In the genomic region with DNA sequence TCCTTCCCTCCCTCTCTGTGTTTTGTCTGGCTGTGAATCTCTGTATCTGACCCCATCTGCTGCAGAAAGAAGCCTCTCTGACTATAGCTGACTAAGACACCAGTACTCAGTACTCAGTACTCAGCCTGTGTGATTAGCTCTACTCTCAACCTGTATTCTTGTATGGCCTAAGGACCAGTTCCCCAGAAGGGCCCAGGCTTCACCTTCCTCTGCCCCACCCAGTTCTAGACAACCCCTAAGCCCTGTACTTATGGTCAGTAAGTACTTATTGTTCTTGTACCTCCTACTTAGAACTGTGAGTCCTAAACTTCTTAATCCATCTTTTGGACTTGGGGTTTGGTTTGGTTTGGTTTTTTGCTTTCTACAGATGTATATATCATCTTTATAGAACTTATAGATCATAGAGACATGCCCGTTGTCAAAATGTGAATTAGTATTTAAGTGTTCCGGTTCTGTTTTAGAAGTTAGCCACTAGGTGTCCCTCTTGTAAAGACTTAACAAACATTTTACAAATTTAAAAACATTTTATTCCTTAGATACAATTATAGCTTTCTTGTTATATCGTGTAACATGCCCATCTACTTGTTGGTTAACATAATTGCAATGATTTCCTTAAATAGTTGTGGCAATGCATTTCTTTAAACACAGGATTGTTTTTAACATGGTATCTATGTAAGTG, we compare ENCODE assay signal across 13 mouse cellular contexts. TPM values are rescaled to one million over a fixed set of nuclear protein-coding genes. Genes with fewer than 3 reads are reported as not detected.
DNase-seq lines count a peak whose midpoint lies in the region; ATAC-seq and TF ChIP-seq lines count a peak whose summit lies in the region.
"Had no signal": no experiment of that assay in that cellular context is flagged by ENCODE, and none has a peak within 500 bp of the region (broad histone marks: within the 10 kb centered on the region; RNA-seq: fewer than 3 reads in every experiment).

No protein-coding gene starts in this region.

- no peak for DNase-seq in limb, embryonic 10.5 days (ENCODE audit: low spot score)
- no peak for DNase-seq in Patski (ENCODE audit: low read depth, low spot score)
- no peak for DNase-seq in adrenal gland, postnatal 25 days
- no peak for DNase-seq in layer of hippocampus, postnatal 36 days
- DNase-seq: cerebellum, adult 2 months; kidney, adult 18-20 months had no signal

- H3K4me3 ChIP-seq in forebrain, embryonic 13.5 days = no peak overlapping the region
- H3K4me3 ChIP-seq in forebrain, embryonic 12.5 days (replicated peaks) = no peak overlapping the region
- H3K4me3 ChIP-seq in limb, embryonic 13.5 days = no peak overlapping the region
- no peak overlapping the region for H3K4me3 ChIP-seq in limb, embryonic 10.5 days
- no peak overlapping the region for H3K4me3 ChIP-seq in midbrain, embryonic 13.5 days (replicated peaks)
- H3K4me3 ChIP-seq: erythroblast, embryonic 14.5 days; stomach, embryonic 15.5 days had no signal

- no peaks in the 10 kb centered on the region for H3K4me1 ChIP-seq in forebrain, embryonic 13.5 days
- H3K4me1 ChIP-seq in forebrain, embryonic 12.5 days = no peaks in the 10 kb centered on the region
- no peaks in the 10 kb centered on the region for H3K4me1 ChIP-seq in limb, embryonic 13.5 days
- no peaks in the 10 kb centered on the region for H3K4me1 ChIP-seq in limb, embryonic 10.5 days
- no peaks in the 10 kb centered on the region for H3K4me1 ChIP-seq in midbrain, embryonic 13.5 days (replicated peaks)
- H3K4me1 ChIP-seq: stomach, embryonic 15.5 days had no signal

- TF ChIP-seq CTCF in Patski (IDR thresholded peaks at IDR 0.05) = peak; percentile 45

- H3K36me3 ChIP-seq in forebrain, embryonic 13.5 days (ENCODE audit: poor library complexity, severe bottlenecking) = peaks cover 67% of the 10 kb centered on the region
- peaks cover 56% of the 10 kb centered on the region for H3K36me3 ChIP-seq in forebrain, embryonic 12.5 days (replicated peaks)
- peaks cover 64% of the 10 kb centered on the region for H3K36me3 ChIP-seq in limb, embryonic 13.5 days
- peaks cover 86% of the 10 kb centered on the region for H3K36me3 ChIP-seq in limb, embryonic 10.5 days
- peaks cover 54% of the 10 kb centered on the region for H3K36me3 ChIP-seq in midbrain, embryonic 13.5 days

- peak; percentile 50; the same call in 1 of the 2 replicates for ATAC-seq in forebrain, embryonic 13.5 days
- ATAC-seq in forebrain, embryonic 12.5 days (ENCODE audit: low FRiP score) = no peak
- ATAC-seq in limb, embryonic 13.5 days (ENCODE audit: low FRiP score, low read depth) = 0 out of 2 replicates have a peak, but pooled peaks have one; percentile 11
- ATAC-seq in Patski = no peak
- ATAC-seq in midbrain, embryonic 13.5 days = 0 out of 2 replicates have a peak, but pooled peaks have one; percentile 48
- ATAC-seq: activated CD4-positive, CD25-positive, alpha-beta regulatory T cell, adult 4 months had no signal

- H3K27me3 ChIP-seq in forebrain, embryonic 13.5 days = no peaks in the 10 kb centered on the region
- no peaks in the 10 kb centered on the region for H3K27me3 ChIP-seq in forebrain, embryonic 12.5 days
- H3K27me3 ChIP-seq in limb, embryonic 13.5 days = no peaks in the 10 kb centered on the region
- H3K27me3 ChIP-seq in limb, embryonic 10.5 days (ENCODE audit: low read depth, poor library complexity, severe bottlenecking) = no peaks in the 10 kb centered on the region
- H3K27me3 ChIP-seq in Patski = no peaks in the 10 kb centered on the region
- H3K27me3 ChIP-seq in midbrain, embryonic 13.5 days = no peaks in the 10 kb centered on the region
- H3K27me3 ChIP-seq: stomach, embryonic 15.5 days had no signal

- CTCF ChIA-PET in Patski (lab: Charles Lee) = interaction anchor here (0.7 to 3.6 kb wide), 21 partner anchors 10 to 353 kb away, joined by 3 to 28 read pairs (median 4); partner anchors contain the start of gene Ccn1

- H3K4me2 ChIP-seq in forebrain, embryonic 13.5 days = no peak overlapping the region
- no peak overlapping the region for H3K4me2 ChIP-seq in forebrain, embryonic 12.5 days
- no peak overlapping the region for H3K4me2 ChIP-seq in limb, embryonic 13.5 days (replicated peaks)
- H3K4me2 ChIP-seq in midbrain, embryonic 13.5 days (replicated peaks) = no peak overlapping the region
- H3K4me2 ChIP-seq: stomach, embryonic 15.5 days had no signal

- POLR2A ChIA-PET in Patski (lab: Charles Lee) = interaction anchor here (0.6 to 2.8 kb wide), 4 partner anchors 62 to 321 kb away, joined by 3 to 9 read pairs (median 4); no protein-coding TSS in a partner anchor

- 63% methylated on average over 3 of the region's 3 CpGs for WGBS in forebrain, embryonic 13.5 days
- WGBS in forebrain, embryonic 12.5 days = 67% methylated on average over 3 of the region's 3 CpGs
- WGBS in limb, embryonic 13.5 days = 63% methylated on average over 3 of the region's 3 CpGs
- 88% methylated on average over 3 of the region's 3 CpGs for WGBS in limb, embryonic 10.5 days
- WGBS in midbrain, embryonic 13.5 days = 73% methylated on average over 3 of the region's 3 CpGs

- H3K9me3 ChIP-seq in forebrain, embryonic 13.5 days (replicated peaks) = no peaks in the 10 kb centered on the region
- no peaks in the 10 kb centered on the region for H3K9me3 ChIP-seq in forebrain, embryonic 12.5 days
- H3K9me3 ChIP-seq in limb, embryonic 13.5 days = no peaks in the 10 kb centered on the region
- H3K9me3 ChIP-seq in limb, embryonic 10.5 days (replicated peaks) = no peaks in the 10 kb centered on the region
- no peaks in the 10 kb centered on the region for H3K9me3 ChIP-seq in midbrain, embryonic 13.5 days
- H3K9me3 ChIP-seq: stomach, embryonic 15.5 days had no signal

- in situ Hi-C loops in Patski (cut with MboI; ENCODE audit: low pct_unique_long_range_greater_than_20kb) = loop anchor here (5.0 to 10.0 kb wide), 2 partner anchors 171 to 319 kb away; partner anchors contain the start of gene Ddah1

- H3K9ac ChIP-seq in forebrain, embryonic 13.5 days = no peak overlapping the region
- no peak overlapping the region for H3K9ac ChIP-seq in forebrain, embryonic 12.5 days
- no peak overlapping the region for H3K9ac ChIP-seq in limb, embryonic 13.5 days
- H3K9ac ChIP-seq in midbrain, embryonic 13.5 days (replicated peaks) = no peak overlapping the region
- H3K9ac ChIP-seq: stomach, embryonic 15.5 days had no signal

- no peak overlapping the region for H3K27ac ChIP-seq in forebrain, embryonic 13.5 days
- H3K27ac ChIP-seq in forebrain, embryonic 12.5 days = no peak overlapping the region
- H3K27ac ChIP-seq in limb, embryonic 13.5 days = no peak overlapping the region
- H3K27ac ChIP-seq in limb, embryonic 10.5 days = no peak overlapping the region
- H3K27ac ChIP-seq in midbrain, embryonic 13.5 days = no peak overlapping the region
- H3K27ac ChIP-seq: stomach, embryonic 15.5 days had no signal

RNA-seq across cellular contexts. Expression of gene Znhit6, which starts 7.7 kb away (rescaled TPM):
- 34.9 and 37.1 TPM in 2 replicates for polyA plus RNA-seq in forebrain, embryonic 13.5 days (2015; fragmentation: Nextera tagmentation; extraction: Ambion mirVana)
- 43.0 TPM in 2 replicates for polyA plus RNA-seq in forebrain, embryonic 12.5 days (2016; fragmentation: Nextera tagmentation; extraction: Ambion mirVana)
- polyA plus RNA-seq in limb, embryonic 13.5 days (2015; fragmentation: Nextera tagmentation; extraction: Ambion mirVana) = 41.6 and 48.9 TPM in 2 replicates
- 43.9 and 44.0 TPM in 2 replicates for polyA plus RNA-seq in limb, embryonic 10.5 days (2016; fragmentation: Nextera tagmentation; extraction: Ambion mirVana)
- 55.9 TPM for polyA plus RNA-seq in Patski (2021)
- polyA plus RNA-seq in midbrain, embryonic 13.5 days (2015; fragmentation: Nextera tagmentation; extraction: Ambion mirVana) = 38.2 TPM in 2 replicates
- total RNA-seq in adrenal gland, postnatal 25 days (2021) = 18.7 and 27.2 TPM in 2 replicates
- 10 to 100 TPM; 13.7 to 17.7 TPM for total RNA-seq in layer of hippocampus, postnatal 36 days (2021)

Comparison
In these comparisons a context has a peak if more than half of its experiments do, and no peak if none do; other contexts are left out.
1. ATAC-seq: peak in forebrain, embryonic 13.5 days (single experiment), limb, embryonic 13.5 days (single experiment) and midbrain, embryonic 13.5 days (single experiment); none in forebrain, embryonic 12.5 days (single experiment) and Patski (single experiment).